Mouse (Mus musculus): ENCODE results near the gene Rrm2. TPM values are rescaled to one million over a fixed set of nuclear protein-coding genes. Genes with fewer than 3 reads are reported as not detected.
"Not testable (repeated sequence)": the region's sequence is repeated elsewhere in the genome, so short reads cannot be mapped to it uniquely, and the experiment has no call there.

The Rrm2 gene
- polyA plus RNA-seq, 1 experiment from 2014 or later, result 71.9 TPM

- Histone ChIP-seq H3K4me2 (no peak overlapping the region), H3K36me3 (no peaks in the 10 kb centered on the region), H3K9me3 (no peaks in the 10 kb centered on the region), H3K27ac (no peak overlapping the region), H3K4me3 (no peak overlapping the region), H3K9ac (no peak overlapping the region), H3K27me3 (peaks cover 21% of the 10 kb centered on the region), H3K4me1 (replicated peaks) (0 out of 2 replicates have a peak, but pooled peaks cover 2% of the 10 kb centered on the region)
- ATAC-seq (ENCODE audit: low FRiP score), result no peak
- 75% methylated on average over 11 of the region's 11 CpGs for WGBS
Measured at GRCm38 (mm10) chr12:24686696-24687346, 21.2 kb upstream of the Rrm2 start.

DNA sequence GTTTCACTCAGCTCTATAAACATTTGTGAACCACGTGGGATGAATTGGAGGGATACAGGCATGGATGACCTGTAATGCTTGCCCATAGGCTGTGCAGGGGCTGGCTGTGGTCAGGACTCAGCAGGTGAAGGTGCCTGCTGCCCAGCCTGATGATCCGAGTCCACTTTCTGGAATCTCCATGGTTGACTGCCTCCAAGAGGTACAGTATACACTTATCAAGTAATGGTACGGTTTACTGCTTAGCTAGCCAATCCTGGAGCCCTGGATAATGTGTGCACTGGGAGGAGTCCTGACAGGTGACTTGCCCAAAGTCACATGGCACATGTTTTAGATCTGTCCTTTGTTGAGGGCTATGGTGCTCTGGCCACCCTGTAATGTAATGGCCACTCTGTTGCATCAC lies 17.7 kb upstream of the Rrm2 start:
- Histone ChIP-seq H3K27me3 (no peaks in the 10 kb centered on the region), H3K4me1 (replicated peaks) (no peaks in the 10 kb centered on the region), H3K27ac (no peak overlapping the region), H3K4me2 (no peak overlapping the region), H3K9me3 (no peaks in the 10 kb centered on the region), H3K36me3 (no peaks in the 10 kb centered on the region), H3K9ac (no peak overlapping the region), H3K4me3 (no peak overlapping the region)
- 82% methylated on average over 3 of the region's 3 CpGs for WGBS
- ATAC-seq (ENCODE audit: low FRiP score), result no peak

GRCm38 (mm10) chr12:24696500-24697483 lies 11.2 kb upstream of the Rrm2 start:
- peak; percentile 86 for ATAC-seq (ENCODE audit: low FRiP score)
- H3K4me2 ChIP-seq, result 0 out of 2 replicates have a peak overlapping the region, but pooled peaks have one; percentile 16
- no peaks in the 10 kb centered on the region for H3K4me1 ChIP-seq (replicated peaks)
- H3K27me3 ChIP-seq, result no peaks in the 10 kb centered on the region
- no peaks in the 10 kb centered on the region for H3K9me3 ChIP-seq
- H3K4me3 ChIP-seq, result no peak overlapping the region
- no peak overlapping the region for H3K27ac ChIP-seq
- no peaks in the 10 kb centered on the region for H3K36me3 ChIP-seq
- WGBS, result 42% methylated on average over 16 of the region's 16 CpGs
- no peak overlapping the region for H3K9ac ChIP-seq

DNA sequence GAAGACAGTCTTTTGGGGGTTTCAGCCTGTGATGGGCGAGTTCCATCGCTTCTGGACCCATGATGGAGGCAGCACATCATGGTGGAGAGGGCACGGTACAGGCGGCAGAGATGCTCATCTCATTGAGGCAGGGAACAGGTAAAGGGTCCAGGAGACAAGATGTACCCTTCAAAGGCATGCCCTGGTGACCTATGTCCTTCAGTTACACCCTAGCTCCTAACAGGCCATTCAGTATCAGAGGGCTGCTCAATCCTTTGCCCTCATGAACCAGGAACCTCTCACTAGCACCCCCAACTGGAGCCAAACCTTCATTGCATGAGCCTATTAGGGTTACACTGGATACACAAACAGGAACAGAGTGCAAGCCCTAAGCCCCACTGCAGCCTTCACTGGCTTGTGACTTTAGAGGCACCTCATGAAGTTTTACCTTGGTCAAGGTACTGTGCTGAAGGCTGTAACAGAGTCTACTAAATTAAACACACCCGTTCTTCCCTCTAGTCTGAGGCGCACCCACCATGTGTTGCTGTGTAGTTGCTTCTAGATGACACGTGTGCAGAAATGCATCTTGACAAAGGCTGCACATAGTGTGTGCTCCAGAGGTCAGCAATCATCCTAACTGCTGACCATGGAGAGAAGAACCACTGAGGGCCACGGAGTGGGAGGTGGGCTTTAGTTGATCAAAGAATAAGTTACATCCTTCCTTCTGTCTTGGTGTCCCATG lies 10.4 kb upstream of the Rrm2 start:
- no peak overlapping the region for H3K27ac ChIP-seq
- H3K36me3 ChIP-seq, result no peaks in the 10 kb centered on the region
- 0 out of 2 replicates have a peak overlapping the region, but pooled peaks have one; percentile 16 for H3K4me2 ChIP-seq
- no peak overlapping the region for H3K9ac ChIP-seq
- no peak overlapping the region for H3K4me3 ChIP-seq
- ATAC-seq (ENCODE audit: low FRiP score), result peak; percentile 52
- 63% methylated on average over 8 of the region's 8 CpGs for WGBS
- H3K27me3 ChIP-seq, result no peaks in the 10 kb centered on the region
- no peaks in the 10 kb centered on the region for H3K4me1 ChIP-seq (replicated peaks)
- no peaks in the 10 kb centered on the region for H3K9me3 ChIP-seq

GRCm38 (mm10) chr12:24698514-24698913 lies 9.5 kb upstream of the Rrm2 start:
- no peak overlapping the region for H3K4me2 ChIP-seq
- no peaks in the 10 kb centered on the region for H3K36me3 ChIP-seq
- no peaks in the 10 kb centered on the region for H3K27me3 ChIP-seq
- no peak overlapping the region for H3K27ac ChIP-seq
- no peak overlapping the region for H3K4me3 ChIP-seq
- H3K9ac ChIP-seq, result no peak overlapping the region
- no peaks in the 10 kb centered on the region for H3K9me3 ChIP-seq
- 75% methylated on average over 3 of the region's 3 CpGs for WGBS
- no peak for ATAC-seq (ENCODE audit: low FRiP score)
- H3K4me1 ChIP-seq (replicated peaks), result no peaks in the 10 kb centered on the region

DNA sequence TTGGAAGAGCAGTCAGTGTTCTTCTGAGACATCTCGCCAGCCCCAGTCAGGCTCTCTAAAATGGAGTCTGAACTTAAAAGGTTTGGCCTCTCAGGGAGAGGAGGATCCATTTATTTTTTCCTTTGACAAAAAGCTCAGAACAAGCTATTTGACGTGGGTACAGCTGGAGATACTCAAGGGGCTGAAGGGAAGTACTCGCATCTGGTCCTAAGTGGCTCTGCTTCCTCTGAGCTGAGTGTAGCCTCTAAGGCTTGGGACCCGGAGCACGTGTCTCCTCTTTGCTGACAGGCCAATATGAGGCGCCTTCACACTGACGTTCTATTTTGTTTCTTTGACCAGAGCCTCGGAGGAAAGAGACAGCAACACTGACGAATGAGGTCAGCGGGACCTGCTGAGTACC lies 8.5 kb upstream of the Rrm2 start:
- ATAC-seq (ENCODE audit: low FRiP score), result no peak
- WGBS, result 73% methylated on average over 10 of the region's 10 CpGs

GRCm38 (mm10) chr12:24701621-24702020 lies 6.4 kb upstream of the Rrm2 start:
- not testable (repeated sequence) for H3K4me2 ChIP-seq; H3K9me3 ChIP-seq; H3K4me1 ChIP-seq (replicated peaks); H3K27me3 ChIP-seq; H3K27ac ChIP-seq; ATAC-seq (ENCODE audit: low FRiP score); H3K4me3 ChIP-seq; H3K9ac ChIP-seq; H3K36me3 ChIP-seq
- 89% methylated on average over 9 of the region's 9 CpGs for WGBS

More for the DNA sequence above, 8.5 kb upstream of the Rrm2 start:
- Histone ChIP-seq H3K9ac (no peak overlapping the region), H3K9me3 (no peaks in the 10 kb centered on the region), H3K27ac (no peak overlapping the region), H3K27me3 (no peaks in the 10 kb centered on the region), H3K36me3 (no peaks in the 10 kb centered on the region), H3K4me2 (no peak overlapping the region), H3K4me1 (replicated peaks) (no peaks in the 10 kb centered on the region), H3K4me3 (no peak overlapping the region)

DNA sequence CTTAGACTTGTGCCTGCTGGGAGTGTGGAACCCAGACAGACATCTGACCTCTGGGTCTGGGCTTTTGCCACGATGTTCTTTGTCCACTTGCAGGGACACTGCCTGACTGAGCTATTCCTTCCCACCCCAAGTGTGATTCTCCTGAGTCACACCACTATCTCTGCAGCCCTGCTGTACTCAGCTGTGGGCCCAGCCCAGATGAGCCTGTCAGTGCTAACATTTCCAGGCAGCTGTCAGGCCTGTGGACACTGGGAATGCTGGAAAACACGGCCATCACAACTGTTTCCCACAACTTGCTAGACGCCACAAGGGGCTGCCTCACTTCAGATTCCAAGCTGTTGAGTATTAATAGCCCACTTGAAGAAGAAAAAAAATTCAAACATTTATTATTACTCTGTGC lies 5.0 kb upstream of the Rrm2 start:
- Histone ChIP-seq H3K27ac (no peak overlapping the region), H3K36me3 (no peaks in the 10 kb centered on the region), H3K4me3 (no peak overlapping the region), H3K27me3 (peaks cover 10% of the 10 kb centered on the region; the same call in 1 of the 2 replicates), H3K9me3 (no peaks in the 10 kb centered on the region), H3K4me2 (no peak overlapping the region), H3K9ac (no peak overlapping the region), H3K4me1 (replicated peaks) (peaks cover 16% of the 10 kb centered on the region)
- ATAC-seq (ENCODE audit: low FRiP score), result no peak
- 86% methylated on average over 3 of the region's 3 CpGs for WGBS

GRCm38 (mm10) chr12:24705502-24706263 lies 2.4 kb upstream of the Rrm2 start:
- no peak for ATAC-seq (ENCODE audit: low FRiP score)
- Histone ChIP-seq H3K9me3 (no peaks in the 10 kb centered on the region), H3K36me3 (no peaks in the 10 kb centered on the region), H3K4me3 (no peak overlapping the region), H3K4me2 (no peak overlapping the region), H3K27ac (no peak overlapping the region), H3K27me3 (peaks cover 10% of the 10 kb centered on the region; the same call in 1 of the 2 replicates), H3K4me1 (replicated peaks) (peaks cover 29% of the 10 kb centered on the region), H3K9ac (no peak overlapping the region)
- WGBS, result 89% methylated on average over 15 of the region's 15 CpGs

GRCm38 (mm10) chr12:24706764-24707479 lies 1.1 kb upstream of the Rrm2 start:
- H3K9ac ChIP-seq, result peak overlapping the region; percentile 84; the same call in 1 of the 2 replicates
- under 1% methylated on average over 27 of the region's 27 CpGs for WGBS

DNA sequence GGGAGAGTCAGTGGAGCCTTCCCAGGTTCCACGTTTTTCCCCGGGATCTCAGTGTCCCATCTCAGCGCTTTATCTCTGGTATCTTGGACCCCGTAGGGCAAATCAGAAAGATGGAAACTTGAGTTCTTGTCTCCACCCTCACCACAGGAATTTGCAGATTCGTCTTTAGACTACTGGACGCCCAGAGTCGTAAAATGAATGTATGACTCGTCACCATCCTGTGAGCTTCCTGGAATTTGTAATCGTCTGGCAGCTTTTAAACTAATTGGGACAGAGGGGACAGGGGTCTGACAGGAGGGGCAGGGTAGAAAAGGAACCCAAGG lies 600 bp upstream of the Rrm2 start:
- Histone ChIP-seq H3K4me3 (peak overlapping the region; percentile 86), H3K27ac (no peak overlapping the region), H3K27me3 (peaks cover 10% of the 10 kb centered on the region; the same call in 1 of the 2 replicates), H3K4me1 (replicated peaks) (peaks cover 29% of the 10 kb centered on the region), H3K9ac (peak overlapping the region; percentile 84), H3K4me2 (peak overlapping the region; percentile 77), H3K9me3 (no peaks in the 10 kb centered on the region), H3K36me3 (0 out of 2 replicates have a peak, but pooled peaks cover 3% of the 10 kb centered on the region)
- no peak; the same call in 1 of the 2 replicates for ATAC-seq (ENCODE audit: low FRiP score)
- WGBS, result under 1% methylated on average over 9 of the region's 9 CpGs

More at GRCm38 (mm10) chr12:24706764-24707479, 1.1 kb upstream of the Rrm2 start:
- peak overlapping the region; percentile 77 for H3K4me2 ChIP-seq
- peak overlapping the region; percentile 86 for H3K4me3 ChIP-seq
- no peak for ATAC-seq (ENCODE audit: low FRiP score)
- H3K27ac ChIP-seq, result no peak overlapping the region
- no peaks in the 10 kb centered on the region for H3K36me3 ChIP-seq
- no peaks in the 10 kb centered on the region for H3K9me3 ChIP-seq
- peaks cover 10% of the 10 kb centered on the region; the same call in 1 of the 2 replicates for H3K27me3 ChIP-seq
- H3K4me1 ChIP-seq (replicated peaks), result peaks cover 29% of the 10 kb centered on the region

Measured in hindbrain, embryonic 13.5 days (tissue).